Mouse (Mus musculus): ENCODE measurements around the gene Rflna.

Gene Rflna

DNA sequence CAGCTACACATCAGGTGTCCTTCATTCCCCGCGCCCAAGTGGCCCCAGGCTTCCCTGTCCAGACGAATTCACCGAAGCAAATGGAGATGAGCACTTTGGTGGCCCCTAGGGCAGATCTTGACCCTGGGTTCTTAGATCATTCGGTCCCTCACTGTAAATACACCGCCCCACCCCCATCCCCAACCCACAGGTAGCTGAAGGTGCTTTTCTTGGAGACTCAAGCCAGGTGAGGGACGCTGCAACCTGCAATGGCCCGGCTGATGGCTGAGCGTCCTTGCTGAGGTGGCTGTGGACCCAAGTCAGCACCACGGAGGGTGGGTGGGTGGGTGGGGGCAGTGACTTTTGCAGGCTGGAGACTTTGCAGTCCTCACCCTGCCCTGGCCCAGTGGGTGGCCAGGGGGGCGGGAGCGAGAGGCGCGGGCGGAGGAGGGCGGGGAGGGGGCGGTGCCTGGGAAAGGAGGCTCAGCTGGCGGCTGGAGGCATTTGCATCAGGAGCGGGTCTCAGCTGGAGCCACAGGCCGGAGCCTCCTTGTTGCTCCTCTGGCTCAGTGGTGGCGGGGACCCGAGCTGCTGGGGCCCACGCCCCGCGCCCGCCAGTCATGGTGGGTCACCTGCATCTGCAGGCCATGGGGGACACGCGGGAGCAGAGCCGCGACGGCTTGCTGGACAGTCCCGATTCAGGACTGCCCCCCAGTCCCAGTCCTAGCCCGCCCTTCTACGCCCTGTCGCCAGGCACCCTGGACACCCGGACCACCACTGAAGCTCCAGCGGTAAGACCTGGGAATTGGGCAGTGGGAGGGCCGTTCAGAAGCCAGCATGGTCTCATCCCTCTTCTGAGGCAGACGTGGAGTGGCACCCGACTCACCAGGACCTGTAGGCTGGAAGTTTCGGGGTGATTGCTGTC lies at the start of gene Rflna:
Gene Rflna (plus strand): TSS at position 253 of the 904 bp plus-strand sequence.
- peak; percentile 19 for DNase-seq (ENCODE audit: low read depth, low spot score)

DNA sequence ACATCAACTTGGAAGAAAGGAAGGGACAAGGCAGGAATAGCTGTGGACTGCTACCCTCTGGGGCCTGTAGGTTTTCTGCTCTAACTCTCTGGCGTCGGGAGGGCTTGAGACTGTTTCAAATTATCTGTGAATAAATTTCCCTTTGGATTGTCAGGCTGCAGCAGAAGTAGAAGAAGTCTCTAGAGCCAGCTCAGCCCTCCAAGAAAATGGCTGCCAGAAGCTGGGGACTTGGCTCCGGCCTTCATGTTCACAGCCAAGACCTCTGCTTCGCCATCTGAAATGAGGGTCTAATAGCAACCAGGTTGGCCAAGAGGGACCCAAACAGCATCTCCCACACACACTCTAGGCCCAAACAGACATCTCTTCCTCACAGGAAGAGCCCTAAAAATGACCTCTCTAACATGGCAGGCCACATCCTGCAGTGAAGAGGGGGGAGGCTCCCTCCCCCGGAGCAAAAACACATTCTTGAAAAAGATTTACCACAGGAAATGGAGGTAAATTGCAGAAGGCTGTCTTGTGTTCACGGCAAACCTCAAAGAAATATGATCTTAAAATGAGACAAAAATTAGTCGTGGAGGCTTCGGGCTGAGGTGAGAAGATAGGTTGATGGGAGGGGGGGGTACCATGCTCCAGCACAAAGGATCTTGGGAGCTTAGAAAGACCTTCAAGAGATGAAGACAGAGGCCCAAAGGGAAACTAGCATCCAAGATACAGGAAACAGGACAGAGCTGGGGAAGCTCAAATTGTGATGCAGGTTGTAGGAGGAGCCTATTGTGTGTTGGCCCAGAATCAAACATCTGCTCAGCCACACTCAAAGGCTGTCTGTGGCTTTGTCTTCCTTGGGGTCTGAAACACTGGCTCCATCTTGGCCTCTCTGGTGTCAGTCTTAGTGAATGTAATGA lies 48.4 kb upstream of the Rflna start:
- DNase-seq (ENCODE audit: low read depth, low spot score): no peak

DNA sequence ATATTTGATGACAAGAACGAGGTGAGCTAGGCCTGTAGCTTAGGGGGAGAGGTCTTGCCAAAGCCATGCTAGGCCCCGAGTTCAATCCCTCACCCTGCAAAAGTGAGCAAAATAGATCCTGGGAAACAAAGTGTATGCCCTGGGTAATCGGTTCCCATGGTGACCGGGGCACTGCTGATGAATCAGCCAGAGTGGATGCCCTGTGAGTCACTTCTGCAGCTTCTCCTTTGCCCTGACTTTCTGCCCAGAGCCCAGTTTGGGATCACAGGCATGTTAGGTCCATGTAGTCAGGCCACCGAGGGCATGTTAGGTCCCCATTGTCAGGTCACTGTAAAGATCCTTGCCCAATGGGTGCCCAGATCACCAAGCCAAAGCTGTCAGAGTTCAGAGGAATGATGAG lies 45.5 kb upstream of the Rflna start:
- DNase-seq (ENCODE audit: low read depth, low spot score): no peak

DNA sequence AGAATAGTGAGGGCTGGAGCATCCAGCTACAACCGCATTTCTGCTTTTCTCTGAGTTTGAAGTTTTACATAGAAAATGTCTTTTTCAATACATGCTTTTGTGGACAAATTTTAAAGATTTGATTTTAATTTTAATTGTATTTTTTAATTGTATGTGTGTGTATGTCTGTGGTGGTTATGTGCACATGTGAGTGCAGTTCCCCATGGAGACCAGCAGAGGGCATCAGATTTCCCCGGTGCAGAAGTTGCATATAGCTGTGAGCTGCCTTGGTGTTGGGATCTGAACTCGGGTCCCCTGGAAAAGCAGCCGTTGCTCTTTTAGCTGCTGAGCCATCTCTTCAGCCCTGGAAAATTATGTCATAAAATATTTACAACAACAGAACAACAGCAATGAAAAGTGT lies 43.9 kb upstream of the Rflna start:
- no peak for DNase-seq (ENCODE audit: low read depth, low spot score)

DNA sequence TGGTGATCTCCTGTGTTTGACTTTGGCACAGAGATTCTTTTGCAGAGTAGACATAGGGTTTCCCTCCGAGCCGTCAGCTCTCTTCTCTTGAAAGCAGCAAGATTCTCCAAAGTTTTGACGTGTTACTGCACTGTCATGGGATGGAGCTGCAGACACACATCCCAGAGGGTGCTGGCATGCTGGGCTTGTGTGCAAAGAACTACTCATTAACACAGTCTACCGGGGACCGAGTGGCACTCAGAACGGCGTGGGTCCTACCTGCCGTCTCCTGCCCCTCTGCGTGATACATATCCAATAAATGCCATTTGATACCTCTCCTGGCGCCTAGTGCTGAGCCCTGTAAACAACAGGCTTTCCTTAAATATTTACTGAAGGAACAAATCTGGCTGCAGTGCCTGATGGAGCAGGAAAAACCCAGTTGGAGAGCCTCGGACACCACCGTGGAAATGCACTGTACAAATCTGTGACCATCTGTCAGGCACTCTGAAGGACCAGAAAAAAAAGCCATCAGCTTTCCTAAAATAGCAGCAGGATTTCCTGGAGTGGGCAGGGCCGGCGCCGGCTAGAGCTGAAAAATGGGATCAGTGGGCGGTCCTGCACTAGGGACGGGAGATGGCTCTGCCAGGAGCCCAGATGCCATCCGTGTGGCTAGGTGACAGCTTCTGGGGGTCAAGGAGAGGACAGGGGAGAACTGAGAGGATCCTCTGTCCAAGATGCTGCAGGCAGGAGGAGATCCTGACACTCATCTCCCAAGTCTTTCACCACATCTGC lies 42.7 kb upstream of the Rflna start:
- DNase-seq (ENCODE audit: low read depth, low spot score): no peak

DNA sequence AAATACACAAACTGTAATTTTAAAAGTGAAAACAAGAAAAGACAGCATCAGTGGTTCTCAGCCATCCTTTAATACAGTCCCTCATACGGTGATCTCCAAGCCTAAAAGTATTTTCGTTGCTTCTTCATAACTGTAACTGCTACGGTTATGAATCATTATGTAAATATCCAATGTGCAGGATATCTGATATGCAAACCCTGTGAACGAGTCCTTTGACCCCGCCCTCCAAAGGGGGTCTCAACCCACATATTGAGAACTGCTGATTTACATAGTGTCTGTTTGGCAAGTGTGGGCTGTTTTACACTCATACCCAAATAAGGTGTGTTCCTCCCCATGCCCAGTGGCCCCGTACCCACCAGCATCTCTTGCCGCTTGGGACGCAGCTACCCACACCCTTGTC lies 41.6 kb upstream of the Rflna start:
- peak; percentile 90 for DNase-seq (ENCODE audit: low read depth, low spot score)

DNA sequence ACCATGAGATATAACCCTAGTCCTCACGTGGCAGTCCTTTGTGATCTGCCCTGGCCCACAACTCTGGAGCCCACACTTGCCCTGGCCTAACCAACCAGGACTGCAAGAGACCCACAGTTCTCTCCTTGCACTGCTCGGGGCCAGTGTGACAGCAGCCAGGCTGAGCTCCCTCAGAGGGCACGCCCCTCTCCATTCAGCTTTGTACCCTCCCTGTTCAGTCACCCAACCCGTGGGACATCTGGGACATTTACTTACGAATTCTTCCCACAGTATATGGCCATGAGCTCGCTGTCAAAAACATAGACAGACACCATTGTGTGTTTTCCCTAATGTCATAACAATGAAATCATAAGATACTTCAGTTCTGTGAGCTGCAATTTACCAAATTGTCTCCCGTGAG lies 40.3 kb upstream of the Rflna start:
- DNase-seq (ENCODE audit: low read depth, low spot score): no peak

DNA sequence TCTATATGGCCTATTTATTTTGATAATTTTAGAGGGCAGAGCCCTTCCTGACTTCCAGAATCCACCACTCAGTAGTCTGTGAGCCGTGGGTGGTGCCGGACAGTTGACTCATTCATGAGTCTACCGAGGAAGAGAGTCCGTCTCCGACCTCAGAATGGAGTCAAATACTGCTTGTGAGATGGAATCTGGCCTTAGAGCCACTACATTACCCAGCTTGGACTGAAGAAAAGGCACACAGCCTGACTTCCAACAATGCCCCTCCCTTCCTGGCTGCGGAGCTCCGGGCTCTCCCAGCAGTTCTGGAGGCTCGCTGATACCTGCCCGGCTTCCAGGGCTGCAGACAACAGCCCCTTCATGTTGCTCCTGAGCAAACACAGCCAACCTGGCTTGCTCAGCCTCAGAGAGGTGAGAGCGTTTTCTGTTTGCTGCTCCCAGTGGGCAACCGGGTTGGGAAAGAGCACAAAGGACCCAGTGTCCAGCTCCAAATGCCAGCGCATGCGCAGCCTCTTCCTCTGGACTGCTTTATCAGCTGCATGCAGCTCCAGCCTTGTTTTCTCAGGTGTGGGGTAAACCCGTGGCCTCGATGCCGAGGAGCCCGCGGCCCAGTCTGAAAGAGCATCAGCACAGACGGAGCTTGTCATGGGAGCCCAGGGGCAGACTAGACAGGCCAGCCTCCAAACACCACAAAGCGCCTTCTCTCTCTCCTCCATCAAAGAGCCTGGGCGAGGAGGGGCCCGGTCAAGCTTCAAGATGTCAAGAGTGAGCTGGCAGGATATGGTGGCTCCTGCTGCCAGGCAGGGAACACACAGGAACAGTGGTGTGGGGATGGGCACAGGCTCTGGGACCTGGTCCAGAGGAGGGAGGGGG lies 39.0 kb upstream of the Rflna start:
- DNase-seq (ENCODE audit: low read depth, low spot score): no peak

DNA sequence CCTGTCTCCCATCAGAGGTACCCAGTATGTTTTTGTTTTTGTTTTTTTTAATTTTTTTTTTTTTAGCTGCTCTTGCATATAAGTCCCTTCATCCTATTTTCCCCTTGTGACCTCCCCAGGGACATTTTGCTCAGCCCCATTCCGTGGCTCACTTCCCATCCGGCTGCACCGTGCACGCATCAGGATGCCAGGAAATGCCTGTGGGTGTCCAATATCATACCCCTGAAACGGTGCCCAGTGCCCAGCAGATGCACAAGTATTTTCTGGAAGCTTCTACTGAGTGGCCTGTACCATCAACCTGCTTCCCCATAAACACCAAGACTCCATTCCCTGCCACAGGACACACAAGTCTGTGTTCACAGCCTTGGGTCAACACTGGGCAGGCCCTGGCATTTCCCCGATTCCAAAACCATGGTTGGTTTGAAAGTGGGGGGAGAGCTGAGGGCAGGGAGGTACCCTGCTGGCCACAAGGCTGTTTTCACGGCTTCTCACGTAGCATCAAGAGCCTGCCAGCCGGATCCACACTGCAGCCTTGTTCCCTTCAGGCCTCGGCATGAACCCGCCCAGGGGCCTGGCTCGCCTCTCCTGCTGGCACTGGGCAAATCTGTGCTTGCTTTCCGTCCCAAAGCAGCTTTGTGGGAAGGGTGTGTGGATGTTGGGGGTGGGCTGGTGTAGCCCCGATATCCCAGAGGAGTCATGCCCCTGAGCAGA lies 36.2 kb upstream of the Rflna start:
- no peak for DNase-seq (ENCODE audit: low read depth, low spot score)

DNA sequence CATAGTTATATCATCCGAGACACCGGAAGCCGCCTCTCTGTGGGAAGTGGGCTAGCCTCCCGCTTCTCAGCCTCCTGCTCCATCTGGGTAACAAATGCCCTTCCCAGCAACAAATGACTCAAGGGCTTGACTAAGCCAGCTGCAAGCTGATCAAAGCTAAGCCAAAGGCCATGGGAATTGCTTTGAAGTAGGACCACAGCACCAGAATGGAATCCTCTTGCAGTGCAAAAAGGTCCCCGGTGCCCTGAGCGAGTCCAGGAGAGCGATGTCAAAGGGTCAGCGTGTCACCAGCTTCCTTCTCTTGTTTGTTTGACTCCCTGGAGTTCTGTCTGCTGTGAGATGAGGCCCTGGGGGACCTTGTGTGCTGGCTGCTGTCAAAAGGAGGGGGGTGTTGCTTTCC lies 33.2 kb upstream of the Rflna start:
- no peak for DNase-seq (ENCODE audit: low read depth, low spot score)

DNA sequence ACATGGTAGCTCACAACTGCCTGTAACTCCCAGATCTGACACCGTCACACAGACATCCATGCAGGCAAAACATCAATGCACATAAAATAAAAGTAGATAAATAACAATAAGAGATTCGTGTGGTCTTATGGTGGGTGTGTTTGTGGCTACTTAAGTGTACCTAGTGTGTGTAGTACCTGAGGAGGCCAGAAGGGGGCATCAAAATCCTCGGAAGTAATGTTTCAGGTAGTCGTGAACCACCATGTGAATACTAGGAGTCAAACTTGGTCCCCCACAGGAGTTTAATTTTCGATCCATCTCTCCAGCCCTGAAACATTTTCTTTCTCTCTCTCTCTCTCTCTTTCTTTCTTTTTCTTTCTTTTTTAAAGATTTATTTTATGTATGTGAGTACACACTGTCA lies 16.8 kb upstream of the Rflna start:
- peak; percentile 56 for DNase-seq (ENCODE audit: low read depth, low spot score)

DNA sequence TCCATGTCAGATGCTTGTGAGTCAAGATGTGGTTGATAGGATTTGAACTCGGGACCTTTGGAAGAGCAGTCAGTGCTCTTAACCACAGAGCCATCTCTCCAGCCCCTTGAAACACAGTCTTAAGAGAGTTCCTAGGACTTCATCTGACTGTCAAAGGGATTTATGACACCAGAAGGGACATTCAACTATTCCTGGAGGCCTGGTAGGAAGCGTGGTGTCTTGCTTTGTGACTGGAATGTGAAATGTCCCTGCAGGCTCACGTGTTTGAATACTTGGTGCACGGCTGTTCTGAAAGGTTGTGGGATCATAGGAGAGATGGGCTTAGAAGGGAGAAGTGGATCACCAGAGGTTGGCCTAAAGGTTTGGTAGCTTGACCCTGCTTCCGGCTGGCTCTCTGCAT lies 16.4 kb upstream of the Rflna start:
- no peak for DNase-seq (ENCODE audit: low read depth, low spot score)

DNA sequence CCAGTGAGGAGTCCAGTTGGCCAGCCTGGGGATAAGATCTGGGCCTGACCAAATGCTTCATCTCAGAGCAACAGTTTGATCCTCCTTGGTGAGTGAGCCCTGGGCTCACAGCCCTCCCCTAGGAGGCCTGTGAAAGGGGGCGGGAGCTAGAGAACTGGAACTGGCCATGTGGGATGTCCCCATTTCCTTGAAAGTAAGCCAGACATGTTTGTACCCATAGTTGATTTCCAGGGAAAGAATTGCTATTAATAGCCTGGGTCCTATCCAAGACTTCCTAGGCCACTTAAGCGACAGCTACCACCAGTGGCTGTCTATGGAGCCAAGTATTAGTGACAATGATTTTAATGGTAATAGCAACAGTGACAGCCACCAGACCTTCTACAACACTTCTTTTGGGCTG lies 13.3 kb upstream of the Rflna start:
- DNase-seq (ENCODE audit: low read depth, low spot score): no peak

DNA sequence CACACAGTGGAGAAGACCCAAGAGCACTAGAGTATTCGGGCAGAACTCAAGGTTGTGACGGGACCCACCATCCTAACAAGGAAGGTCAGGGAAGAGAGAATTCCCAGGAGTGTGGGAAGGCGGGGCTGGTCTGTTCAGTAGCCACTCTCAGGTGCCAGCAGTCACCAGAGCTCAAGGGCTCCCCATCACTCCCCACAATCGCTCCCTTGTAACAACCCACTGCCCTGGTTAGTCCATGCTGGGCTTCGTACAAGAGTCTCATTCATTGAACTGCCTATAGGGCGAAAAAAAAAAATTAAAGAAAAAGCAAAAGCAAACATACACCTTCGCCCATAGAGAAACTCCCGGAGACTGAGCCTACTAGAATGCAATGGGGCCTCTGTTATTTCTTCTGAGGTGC lies 10.7 kb upstream of the Rflna start:
- DNase-seq (ENCODE audit: low read depth, low spot score): no peak

DNA sequence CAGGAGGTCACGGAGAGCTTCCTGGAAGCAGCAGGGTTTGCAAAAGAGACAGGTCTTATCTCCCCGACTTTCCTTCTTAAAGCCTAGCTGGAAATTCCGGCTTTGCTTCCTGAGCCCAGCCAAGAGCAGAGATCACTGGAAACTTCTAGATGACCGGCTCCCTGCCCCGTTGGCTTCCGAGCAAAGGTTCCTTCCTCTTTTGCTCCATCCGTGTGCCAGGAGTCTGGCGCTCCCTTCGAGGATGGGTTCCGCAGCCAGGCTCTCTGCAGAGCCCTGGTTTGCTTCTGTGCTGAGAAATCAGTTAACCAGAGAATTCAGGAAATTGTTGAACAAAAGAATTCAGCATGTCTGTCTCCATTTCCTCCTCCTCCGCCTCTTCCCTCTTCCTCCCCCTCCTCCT lies 10.1 kb upstream of the Rflna start:
- DNase-seq (ENCODE audit: low read depth, low spot score): no peak

DNA sequence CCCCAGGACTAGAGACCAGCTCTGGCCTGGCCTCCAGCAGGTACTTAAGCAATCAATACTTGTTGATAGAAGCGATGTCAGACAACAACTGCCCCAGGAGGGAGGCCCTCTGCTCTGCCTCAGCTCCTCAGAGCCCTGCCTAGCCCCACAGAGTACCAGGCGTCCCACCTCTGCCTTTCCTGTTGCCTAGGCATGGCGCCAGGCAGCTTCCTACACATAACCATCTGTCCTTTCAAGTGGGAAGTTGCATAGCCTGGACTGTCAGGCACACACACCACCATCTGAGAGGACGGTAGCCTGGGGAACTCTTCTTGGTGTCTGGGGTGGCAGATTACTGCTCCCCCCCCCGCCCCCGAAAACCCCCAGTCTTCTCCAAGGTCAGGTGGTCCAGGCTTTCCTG lies 6.2 kb upstream of the Rflna start:
- DNase-seq (ENCODE audit: low read depth, low spot score): no peak

DNA sequence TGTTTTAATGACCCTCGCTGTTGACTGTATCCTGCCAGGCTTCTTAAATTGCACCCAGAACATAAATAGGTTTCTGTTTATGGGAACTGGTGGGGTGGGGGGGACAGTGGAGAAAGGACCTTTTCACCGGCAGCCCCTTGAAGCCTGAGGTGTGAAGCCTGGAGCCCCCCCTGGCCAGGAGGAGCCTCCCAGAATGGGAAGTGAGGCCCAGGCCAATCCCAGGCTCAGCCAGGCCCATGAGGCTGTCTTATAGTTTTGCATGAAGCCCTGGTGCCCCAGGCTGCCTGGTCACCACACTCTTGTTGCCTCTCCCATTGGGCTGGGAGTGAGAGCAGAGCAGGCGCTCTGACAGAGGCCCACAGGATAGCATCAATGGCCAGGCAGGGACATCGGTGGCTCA lies 5.1 kb upstream of the Rflna start:
- DNase-seq (ENCODE audit: low read depth, low spot score): no peak

DNA sequence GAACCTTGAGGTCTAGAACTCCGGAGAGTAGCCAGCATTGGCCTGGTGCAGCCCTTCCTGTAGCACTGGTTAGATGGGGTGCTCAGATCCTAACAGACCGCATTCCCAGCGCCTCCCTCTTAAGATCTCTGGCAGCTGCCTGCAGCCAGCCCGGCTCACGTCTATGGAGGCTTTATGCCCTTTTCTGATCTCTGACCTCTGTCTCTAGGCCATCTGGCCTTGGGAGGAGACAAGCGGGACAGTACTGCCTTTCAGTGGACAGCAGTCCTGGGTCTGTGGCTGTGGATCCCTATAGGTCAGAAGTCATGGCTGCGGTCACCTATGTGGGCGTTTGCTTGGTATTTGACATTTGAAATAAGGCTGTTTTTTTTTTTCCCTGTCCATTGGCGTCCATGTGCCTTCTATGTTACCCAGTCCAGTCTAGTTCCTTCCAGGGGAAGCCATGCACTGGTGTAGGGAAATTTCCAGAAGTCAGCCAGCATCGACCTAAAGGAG lies 2.2 kb upstream of the Rflna start:
- DNase-seq (ENCODE audit: low read depth, low spot score): no peak

DNA sequence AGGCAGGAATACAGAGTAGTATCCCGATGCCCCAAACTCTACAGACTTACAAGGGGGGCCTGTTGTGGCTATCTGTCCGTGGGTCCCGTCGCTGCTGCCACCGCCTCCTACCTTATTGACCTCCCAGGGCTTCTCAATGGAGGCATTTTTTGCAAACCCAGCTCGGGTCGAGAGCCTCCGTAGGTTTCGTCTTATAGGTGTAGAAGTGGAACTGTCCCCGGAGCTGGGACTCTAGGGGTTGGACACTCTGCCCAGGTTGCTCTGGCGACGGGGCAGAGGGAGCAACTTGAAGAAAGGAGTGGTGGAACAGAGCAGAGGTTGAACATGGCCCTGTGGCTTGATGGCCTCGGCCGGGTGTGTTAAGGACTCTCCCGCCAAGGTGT lies 843 bp downstream of the Rflna start:
- no peak for DNase-seq (ENCODE audit: low read depth, low spot score)

Measured in A20 (cell line).